Mouse (Mus musculus) brain, adult 2 months (tissue): ENCODE data around the gene Xpnpep3.

ENCODE experiments used
- DNase-seq: peaks from one replicate; pipeline ENCODE4 v3.0.0; 2011; ENCODE audit warnings: low read depth, low spot score

The Xpnpep3 gene

DNA sequence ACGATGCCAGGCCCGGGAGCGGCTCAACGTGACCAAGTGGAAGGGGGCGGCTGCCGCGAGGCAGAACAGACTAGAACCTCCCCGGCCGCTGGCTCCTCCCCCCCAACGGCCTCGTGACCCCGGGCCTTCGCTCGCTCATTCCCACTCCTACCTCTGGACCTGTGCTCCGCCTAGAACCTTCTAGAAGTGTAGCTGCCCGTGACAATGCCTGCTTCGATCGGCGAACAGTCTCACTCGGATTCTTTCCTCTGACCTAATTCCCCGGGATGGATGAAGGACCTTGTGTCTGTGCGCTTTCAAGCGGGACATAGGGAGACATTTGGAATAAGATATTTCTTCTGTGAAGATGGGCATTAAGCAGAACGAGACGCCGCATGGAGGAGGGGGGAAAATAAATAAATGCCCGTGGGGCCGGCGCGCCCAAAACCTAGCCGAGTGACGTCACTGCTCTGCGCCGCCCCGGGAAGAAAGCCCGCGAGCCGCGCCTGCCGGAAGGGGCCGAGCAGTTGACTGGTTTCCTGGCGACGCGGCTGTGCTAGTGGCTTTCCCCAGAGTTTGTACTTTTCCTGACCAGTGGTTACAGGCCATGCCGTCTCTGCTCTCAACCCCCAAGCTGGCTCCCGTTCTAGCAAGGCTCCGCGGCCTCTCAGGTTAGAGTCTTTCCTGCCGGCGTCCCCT is at the start of gene Xpnpep3, which contains the start of gene St13:
Xpnpep3 (plus strand) TSS at position 501 of the 678 bp plus-strand sequence.
St13 (minus strand) TSS at position 440 of the 678 bp plus-strand sequence.
- peak; percentile 97 for DNase-seq

DNA sequence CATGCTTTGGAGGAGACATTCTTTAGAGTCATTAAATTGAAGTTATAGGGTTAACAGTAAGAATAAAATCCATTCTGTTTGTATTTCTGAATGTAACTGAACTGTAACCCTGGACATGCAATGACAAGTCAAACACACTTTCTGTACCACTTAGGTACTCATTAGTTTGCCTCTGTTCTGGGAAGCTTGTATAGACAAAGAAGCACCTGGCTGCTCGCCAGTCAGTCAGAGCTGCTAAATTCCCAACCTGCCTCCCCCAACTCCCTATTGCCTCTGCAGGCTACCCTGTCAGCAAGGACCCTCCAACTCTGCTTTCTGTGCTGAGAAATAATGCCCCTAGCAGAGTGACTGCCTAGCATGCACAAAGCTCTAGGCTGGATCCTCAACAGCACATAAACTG is 49.5 kb upstream of the Xpnpep3 start:
- DNase-seq: no peak

DNA sequence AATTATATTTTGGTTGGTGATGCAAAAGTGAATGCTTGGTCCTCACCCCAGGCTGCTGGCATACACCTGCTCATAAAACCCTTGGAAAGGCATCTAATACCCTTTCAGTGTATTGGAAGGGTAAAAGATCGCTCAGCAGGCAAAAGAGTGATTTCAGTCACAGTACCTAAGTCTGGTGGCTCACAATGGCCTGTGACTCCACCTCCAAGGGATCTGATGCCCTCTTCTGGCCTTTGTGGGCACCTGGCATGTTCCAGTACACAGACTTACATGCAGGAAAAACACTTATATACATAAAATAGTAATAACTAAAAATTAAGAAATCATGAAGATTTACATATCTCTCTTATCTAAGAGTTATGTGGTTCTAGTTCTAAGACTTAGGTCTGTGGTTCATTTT is 47.3 kb upstream of the Xpnpep3 start:
- peak; percentile 67 for DNase-seq

GRCm38 (mm10) chr15:81355146-81355761 is 44.7 kb upstream of the Xpnpep3 start:
- DNase-seq: no peak

DNA sequence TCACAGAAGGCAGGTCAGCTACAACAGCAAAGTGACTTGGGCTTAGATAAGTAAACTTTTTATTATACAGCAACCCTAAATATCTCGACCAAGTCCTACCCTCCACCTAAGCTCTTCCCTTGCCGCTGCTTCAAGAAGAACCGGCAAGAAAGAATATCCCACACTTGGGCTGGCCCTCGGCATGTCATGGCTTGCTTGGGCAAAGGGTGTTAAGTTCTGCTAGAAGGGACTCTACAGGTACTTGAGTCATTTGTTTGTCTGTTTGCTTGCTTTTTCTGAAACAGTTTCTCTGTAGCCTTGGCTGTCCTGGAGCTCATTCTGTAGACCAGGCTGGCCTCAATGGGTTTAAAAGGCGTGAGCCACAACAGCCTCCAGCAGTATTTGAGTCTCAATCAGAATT is 43.0 kb upstream of the Xpnpep3 start:
- no peak for DNase-seq

DNA sequence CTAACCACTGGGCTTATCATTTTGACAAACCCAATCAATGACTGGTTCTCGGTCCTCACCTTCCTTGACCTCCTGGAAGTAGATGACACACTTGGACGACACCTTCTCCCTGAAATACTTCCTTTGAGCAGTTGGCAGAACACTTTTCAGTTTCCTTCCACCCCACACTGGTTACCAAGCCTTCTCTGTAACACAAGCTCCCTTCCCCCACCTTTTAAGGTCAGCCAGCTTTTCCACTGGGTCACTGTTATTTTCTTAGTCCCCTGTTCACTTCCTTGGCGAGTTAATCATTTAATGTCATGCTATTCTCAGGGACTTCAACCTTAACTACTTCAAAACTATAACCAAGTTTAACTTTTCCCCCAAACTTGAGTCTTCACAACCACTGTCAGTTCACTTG is 41.0 kb upstream of the Xpnpep3 start:
- DNase-seq: no peak

GRCm38 (mm10) chr15:81359421-81359820 is 40.5 kb upstream of the Xpnpep3 start:
- DNase-seq: no peak

- DNase-seq: peak; percentile 98
These were observed 39.5 kb upstream of the Xpnpep3 start, which contains the start of gene Slc25a17 for GRCm38 (mm10) chr15:81360345-81361021. Slc25a17 (minus strand) TSS chr15:81360812.

- no peak for DNase-seq
These were observed 38.9 kb upstream of the Xpnpep3 start for GRCm38 (mm10) chr15:81361022-81361404.

DNA sequence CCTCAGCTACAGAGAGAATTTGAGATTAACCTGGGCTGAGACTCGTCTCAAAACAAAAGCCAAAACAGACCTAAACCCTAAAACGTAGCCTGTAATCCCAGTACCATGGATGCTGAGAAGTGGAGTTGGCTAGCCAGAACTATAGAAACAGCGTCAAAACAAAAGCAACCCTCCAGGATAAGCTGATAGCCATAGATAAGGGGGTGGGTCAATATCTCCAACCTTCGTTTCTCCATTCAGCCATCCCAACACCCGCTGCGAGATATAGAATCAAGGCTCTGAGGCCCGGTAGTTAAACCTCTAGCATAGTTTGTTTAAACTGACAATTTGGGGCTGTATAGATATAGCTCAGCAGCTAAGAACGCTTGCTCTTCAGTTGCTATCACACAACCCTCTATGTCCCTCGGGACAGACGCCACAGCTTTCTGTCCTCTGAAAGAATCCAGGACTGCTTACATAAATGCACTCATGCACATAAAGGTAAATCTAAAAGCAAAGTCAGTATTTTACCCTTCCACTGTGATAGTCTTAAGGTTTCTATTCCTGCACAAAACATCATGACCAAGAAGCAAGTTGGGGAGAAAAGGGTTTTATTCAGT is 38.4 kb upstream of the Xpnpep3 start:
- no peak for DNase-seq

DNA sequence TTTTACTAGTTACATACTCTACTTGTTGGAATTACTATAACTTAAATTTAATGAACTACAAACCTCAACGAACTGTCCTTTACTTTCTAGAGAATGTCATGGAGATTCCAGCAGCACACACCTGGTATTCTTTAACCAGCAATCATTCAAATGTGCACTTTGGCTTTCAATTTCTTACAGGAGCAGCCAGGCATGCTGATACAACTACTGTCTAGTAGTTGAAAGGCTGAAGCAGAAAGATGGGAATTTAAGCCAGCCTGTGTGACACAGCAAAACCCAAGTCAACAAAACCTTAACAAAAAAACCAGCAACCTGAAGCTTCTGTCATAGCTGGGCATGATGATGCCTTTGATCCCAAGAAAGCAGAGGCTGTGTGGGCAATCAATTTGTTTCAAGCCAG is 37.4 kb upstream of the Xpnpep3 start:
- DNase-seq: no peak

GRCm38 (mm10) chr15:81364271-81364670 is 35.7 kb upstream of the Xpnpep3 start:
- DNase-seq: no peak

GRCm38 (mm10) chr15:81365246-81365645 is 34.7 kb upstream of the Xpnpep3 start:
- DNase-seq: no peak

GRCm38 (mm10) chr15:81366241-81366640 is 33.7 kb upstream of the Xpnpep3 start:
- DNase-seq: no peak

GRCm38 (mm10) chr15:81368601-81369000 is 31.3 kb upstream of the Xpnpep3 start:
- DNase-seq: no peak

- DNase-seq: no peak
These were observed 29.6 kb upstream of the Xpnpep3 start for GRCm38 (mm10) chr15:81370356-81370755.

- DNase-seq: no peak
These were observed 25.3 kb upstream of the Xpnpep3 start for GRCm38 (mm10) chr15:81374621-81375020.

GRCm38 (mm10) chr15:81378845-81379244 is 21.1 kb upstream of the Xpnpep3 start:
- DNase-seq: no peak

DNA sequence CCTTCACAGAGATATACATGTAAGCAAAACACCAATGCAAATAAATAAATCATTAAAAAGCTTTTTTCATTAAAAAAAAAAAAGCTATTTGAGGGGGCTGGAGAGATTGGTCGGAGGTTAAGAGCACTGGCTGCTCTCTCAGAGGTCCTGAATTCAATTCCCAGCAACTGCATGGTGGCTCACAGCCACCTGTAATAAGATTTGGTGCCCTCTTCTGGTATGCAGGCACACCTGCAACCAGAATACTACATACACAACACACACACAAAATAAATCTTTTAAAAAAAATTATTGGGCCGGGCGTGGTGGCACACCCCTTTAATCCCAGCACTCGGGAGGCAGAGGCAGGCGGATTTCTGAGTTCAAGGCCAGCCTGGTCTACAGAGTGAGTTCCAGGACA is 13.6 kb upstream of the Xpnpep3 start:
- no peak for DNase-seq

- DNase-seq: peak; percentile 51
These were observed 6.9 kb upstream of the Xpnpep3 start for GRCm38 (mm10) chr15:81392997-81393396.

GRCm38 (mm10) chr15:81394211-81394915 is 5.6 kb upstream of the Xpnpep3 start:
- peak; percentile 16 for DNase-seq

DNA sequence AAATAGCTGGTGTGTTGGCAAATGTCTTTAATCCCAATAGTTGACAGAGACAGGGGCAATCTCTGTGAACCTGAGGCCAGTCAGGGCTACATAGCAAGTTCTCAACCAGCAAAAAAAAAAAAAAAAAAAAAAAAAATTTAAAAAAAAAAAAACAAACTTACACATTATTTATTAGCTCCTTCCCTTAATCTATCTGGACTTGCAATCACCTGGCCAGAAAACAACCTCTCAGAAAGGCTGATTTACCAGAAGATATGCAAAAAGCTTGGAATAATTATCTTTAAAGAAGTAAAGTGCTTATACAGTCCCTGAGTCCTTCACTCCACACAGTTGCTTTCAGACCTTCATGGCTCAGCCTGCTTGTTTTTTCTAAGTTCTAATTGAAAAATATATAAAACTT is 1.7 kb upstream of the Xpnpep3 start:
- DNase-seq: no peak
